Mouse (Mus musculus): Measurements from ENCODE around the gene Etnk1. TPM values are rescaled to one million over a fixed set of nuclear protein-coding genes. Genes with fewer than 3 reads are reported as not detected.

Etnk1 gene
- total RNA-seq, 2 experiments from 2014 or later, result 173 to 175 TPM

GRCm38 (mm10) chr6:143190838-143191476 lies 23.9 kb downstream of the Etnk1 start:
- peak; percentile 34 to 58 for DNase-seq (ENCODE audit: low spot score in 2 of 2)
- peak overlapping the region; percentile 83 for H3K27ac ChIP-seq
- no peak for TF ChIP-seq CTCF (conservative IDR thresholded peaks at IDR 0.05)
- H3K4me3 ChIP-seq, result peak overlapping the region; percentile 27

DNA sequence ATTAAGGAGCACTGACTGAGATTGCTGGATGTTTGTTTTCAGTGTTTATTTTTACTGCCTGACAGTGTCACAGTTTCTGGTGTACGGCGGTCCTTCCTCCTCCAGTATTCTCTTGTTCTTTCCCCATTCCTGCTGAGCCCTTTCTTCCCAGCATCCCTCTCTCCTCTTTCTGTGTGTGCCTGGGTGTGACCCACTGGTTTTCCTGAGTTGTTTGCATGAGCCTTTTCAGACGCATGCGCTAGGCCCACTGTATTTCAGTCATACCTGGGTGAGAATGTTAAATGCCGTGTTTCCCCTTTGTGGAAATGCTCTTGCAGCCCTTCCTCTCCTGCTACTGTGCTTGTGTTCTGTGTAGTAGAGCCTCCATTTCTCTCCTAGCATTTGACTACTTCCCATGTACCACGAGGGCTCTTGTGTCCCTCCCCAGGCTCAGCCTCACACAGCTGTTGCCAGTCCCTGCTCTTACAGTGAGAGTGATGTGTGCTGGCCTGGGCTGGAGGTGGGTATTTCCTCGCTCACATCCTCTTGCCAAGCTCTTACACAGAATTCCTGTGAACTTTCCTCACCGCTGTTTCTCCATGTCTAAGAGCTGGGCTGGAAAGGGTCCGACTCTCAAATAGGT lies 24.6 kb downstream of the Etnk1 start:
- no peak for TF ChIP-seq CTCF (conservative IDR thresholded peaks at IDR 0.05)
- no peak overlapping the region; the same call in 1 of the 2 replicates for H3K4me3 ChIP-seq
- no peak for DNase-seq (ENCODE audit: low spot score in 2 of 2)
- peak overlapping the region; percentile 83 for H3K27ac ChIP-seq

GRCm38 (mm10) chr6:143192709-143193108 lies 25.7 kb downstream of the Etnk1 start:
- H3K27ac ChIP-seq, result peak overlapping the region; percentile 83
- H3K4me3 ChIP-seq, result no peak overlapping the region
- TF ChIP-seq CTCF (conservative IDR thresholded peaks at IDR 0.05), result no peak
- no peak for DNase-seq (ENCODE audit: low spot score in 2 of 2)

GRCm38 (mm10) chr6:143193166-143193565 lies 26.1 kb downstream of the Etnk1 start:
- H3K27ac ChIP-seq, result no peak overlapping the region
- TF ChIP-seq CTCF (conservative IDR thresholded peaks at IDR 0.05), result no peak
- DNase-seq (ENCODE audit: low spot score in 2 of 2), result no peak
- no peak overlapping the region for H3K4me3 ChIP-seq

GRCm38 (mm10) chr6:143193641-143194040 lies 26.6 kb downstream of the Etnk1 start:
- TF ChIP-seq CTCF (conservative IDR thresholded peaks at IDR 0.05), result no peak
- no peak for DNase-seq (ENCODE audit: low spot score in 2 of 2)

DNA sequence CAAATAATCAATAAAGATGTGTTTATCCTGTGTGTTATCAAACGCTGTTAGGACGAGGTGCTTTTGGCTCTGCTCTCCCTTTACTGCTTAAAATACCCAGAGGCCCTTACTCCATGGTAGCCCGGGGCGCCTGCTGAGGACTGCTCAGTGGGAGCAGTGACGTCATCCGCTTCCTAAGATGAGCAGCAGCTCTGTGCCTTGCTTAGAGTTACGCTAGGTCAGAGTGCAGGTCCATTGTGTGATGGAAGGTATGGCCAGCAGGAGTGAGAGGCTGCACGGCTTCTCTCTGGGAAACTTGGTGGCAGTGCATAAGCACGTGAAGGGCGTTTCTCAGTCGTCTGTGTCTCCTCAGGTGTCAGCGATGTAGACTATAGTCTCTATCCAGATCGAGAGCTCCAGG lies 30.0 kb downstream of the Etnk1 start:
- no peak for DNase-seq (ENCODE audit: low spot score in 2 of 2)
- no peak for TF ChIP-seq CTCF (conservative IDR thresholded peaks at IDR 0.05)
- H3K27ac ChIP-seq, result no peak overlapping the region
- H3K4me3 ChIP-seq, result no peak overlapping the region

More at GRCm38 (mm10) chr6:143193641-143194040, 26.6 kb downstream of the Etnk1 start:
- Histone ChIP-seq H3K4me3 (no peak overlapping the region), H3K27ac (0 out of 2 replicates have a peak overlapping the region, but pooled peaks have one; percentile 32)

DNA sequence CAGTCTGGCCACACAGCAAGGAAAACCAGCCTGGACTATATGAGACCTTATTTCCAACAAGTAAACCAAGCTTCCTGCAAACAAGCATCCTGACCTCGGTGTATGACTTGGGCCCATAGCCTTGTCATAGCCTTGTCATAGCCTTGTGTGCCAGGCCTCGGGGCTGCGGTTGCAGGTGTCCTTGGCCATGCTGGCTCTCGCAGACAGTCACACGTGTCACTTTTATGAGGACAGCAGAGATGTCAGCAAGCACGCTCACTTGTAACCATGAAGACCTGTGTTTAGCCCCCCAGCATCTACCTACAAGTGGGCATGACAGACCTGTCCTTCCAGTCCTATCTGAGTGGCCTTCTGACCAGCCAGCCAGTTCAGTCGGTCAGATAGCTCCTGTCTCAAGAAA lies 31.4 kb downstream of the Etnk1 start:
- no peak for DNase-seq (ENCODE audit: low spot score in 2 of 2)
- H3K27ac ChIP-seq, result no peak overlapping the region
- H3K4me3 ChIP-seq, result no peak overlapping the region
- TF ChIP-seq CTCF (conservative IDR thresholded peaks at IDR 0.05), result no peak

DNA sequence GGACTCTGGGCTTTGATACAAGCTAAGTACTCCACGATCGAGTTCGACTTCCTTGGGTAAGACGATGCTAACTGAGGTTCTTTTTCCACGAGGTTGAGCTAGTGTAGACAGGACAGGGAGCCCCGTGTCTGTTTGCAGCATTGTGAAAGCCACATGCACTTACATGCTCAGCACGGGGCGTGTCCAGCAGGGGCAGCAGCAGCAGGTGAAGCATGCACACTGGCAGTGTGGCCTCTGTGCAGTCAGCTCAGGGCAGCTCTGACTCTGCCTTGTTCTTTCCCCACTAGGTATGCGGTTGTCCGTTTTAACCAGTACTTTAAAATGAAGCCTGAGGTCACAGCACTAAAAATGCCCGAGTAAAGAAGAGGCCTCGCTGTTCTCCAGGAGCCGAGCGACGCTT lies 36.1 kb downstream of the Etnk1 start:
- no peak for DNase-seq (ENCODE audit: low spot score in 2 of 2)
- TF ChIP-seq CTCF (conservative IDR thresholded peaks at IDR 0.05), result no peak
- H3K4me3 ChIP-seq, result no peak overlapping the region

DNA sequence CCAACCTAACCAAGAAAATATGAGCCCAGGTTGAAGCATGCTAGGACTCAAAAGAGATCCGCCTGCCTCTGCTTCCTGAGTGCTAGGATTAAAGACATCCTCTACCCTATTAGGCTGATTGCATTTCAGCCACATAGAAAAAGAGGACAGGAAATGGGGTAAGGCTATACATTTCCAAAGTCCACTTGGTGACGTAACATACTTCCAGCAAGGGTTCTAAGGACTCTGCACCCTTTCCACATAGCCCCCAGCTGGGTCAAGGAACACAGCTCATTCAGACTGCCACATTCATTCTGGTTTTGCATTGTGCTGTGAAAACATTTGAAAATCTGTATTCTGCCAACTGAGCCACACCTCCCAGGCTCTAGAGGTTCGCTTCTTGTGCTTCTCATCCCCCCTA lies 41.9 kb downstream of the Etnk1 start:
- H3K4me3 ChIP-seq, result no peak overlapping the region
- TF ChIP-seq CTCF (conservative IDR thresholded peaks at IDR 0.05), result no peak
- DNase-seq (ENCODE audit: low spot score in 2 of 2), result no peak
- H3K27ac ChIP-seq, result no peak overlapping the region

More for the DNA sequence above, 36.1 kb downstream of the Etnk1 start:
- no peak overlapping the region for H3K27ac ChIP-seq

DNA sequence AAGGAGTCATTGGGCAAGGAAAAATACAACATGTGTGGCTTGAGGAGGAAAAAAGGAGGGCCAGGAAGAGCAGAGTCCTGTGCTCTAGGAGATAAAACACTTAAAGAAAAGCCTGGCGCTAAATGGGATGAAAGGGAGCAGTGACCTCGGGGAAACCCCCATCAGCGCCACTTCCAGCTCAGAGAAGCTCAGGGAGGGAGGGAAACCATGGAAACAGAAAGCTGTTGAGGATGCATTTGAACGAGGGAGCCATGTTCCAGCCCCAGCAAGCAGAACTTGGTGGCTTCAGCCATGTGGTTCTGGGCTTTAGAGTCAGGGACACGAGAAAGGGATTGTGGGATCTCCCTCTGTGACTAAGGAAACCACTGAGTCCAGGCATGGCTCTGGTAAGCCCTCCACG lies 45.7 kb downstream of the Etnk1 start:
- H3K4me3 ChIP-seq, result no peak overlapping the region
- H3K27ac ChIP-seq, result no peak overlapping the region
- DNase-seq (ENCODE audit: low spot score in 2 of 2), result no peak
- TF ChIP-seq CTCF (conservative IDR thresholded peaks at IDR 0.05), result no peak

- TF ChIP-seq CTCF (conservative IDR thresholded peaks at IDR 0.05), result no peak
- DNase-seq (ENCODE audit: low spot score in 2 of 2), result no peak
- H3K4me3 ChIP-seq, result no peak overlapping the region
- no peak overlapping the region for H3K27ac ChIP-seq
These were observed 46.4 kb downstream of the Etnk1 start for GRCm38 (mm10) chr6:143213461-143213860.

DNA sequence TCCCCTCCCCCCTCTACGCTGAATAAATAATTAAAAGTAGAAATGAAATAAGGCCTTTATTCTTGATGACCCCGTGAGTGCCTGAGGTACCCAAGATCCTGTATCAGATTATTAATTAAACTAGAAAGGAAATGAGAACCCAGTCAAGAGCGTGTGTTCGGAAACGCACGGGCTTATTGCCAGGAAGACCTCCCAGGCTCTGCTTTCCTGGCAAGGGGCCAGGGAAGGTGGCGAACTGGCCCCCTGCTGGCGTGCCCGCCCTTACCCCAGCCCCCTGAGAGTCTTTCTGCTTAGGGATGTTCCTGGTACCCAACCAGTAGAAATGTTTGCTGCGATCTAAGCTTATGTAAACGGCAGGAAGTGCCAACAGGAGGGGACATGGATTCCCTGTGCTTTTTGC lies 49.2 kb downstream of the Etnk1 start:
- no peak overlapping the region for H3K4me3 ChIP-seq
- no peak for DNase-seq (ENCODE audit: low spot score in 2 of 2)
- H3K27ac ChIP-seq, result no peak overlapping the region
- TF ChIP-seq CTCF (conservative IDR thresholded peaks at IDR 0.05), result no peak

DNA sequence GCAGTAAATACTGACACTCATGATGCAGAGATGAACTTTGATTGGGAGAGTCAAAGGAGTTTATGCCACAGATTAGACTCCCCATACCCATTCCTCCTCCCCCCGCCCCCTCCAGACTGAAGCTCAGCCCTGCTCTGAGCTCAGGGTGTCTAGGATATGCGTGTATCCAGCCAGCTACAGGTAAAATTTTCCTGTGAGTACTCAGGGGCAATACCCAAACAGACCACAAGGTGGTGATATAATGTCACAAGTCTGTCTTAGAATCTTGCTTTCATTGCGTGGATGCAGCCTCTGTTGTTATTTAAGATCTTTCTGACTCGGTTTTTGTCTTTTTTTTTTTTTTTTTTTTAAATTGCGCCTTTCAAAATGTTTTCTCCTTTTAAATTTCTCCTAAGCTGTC lies 52.3 kb downstream of the Etnk1 start:
- TF ChIP-seq CTCF (conservative IDR thresholded peaks at IDR 0.05), result peak; percentile 85
- H3K27ac ChIP-seq, result no peak overlapping the region
- DNase-seq (ENCODE audit: low spot score in 2 of 2), result peak; percentile 70 to 84
- H3K4me3 ChIP-seq, result no peak overlapping the region

- Histone ChIP-seq H3K27ac (no peak overlapping the region), H3K4me3 (no peak overlapping the region)
- no peak for TF ChIP-seq CTCF (conservative IDR thresholded peaks at IDR 0.05)
- DNase-seq (ENCODE audit: low spot score in 2 of 2), result no peak
These were observed 54.2 kb downstream of the Etnk1 start for GRCm38 (mm10) chr6:143221245-143221644.

Data from layer of hippocampus, adult 2 months (tissue).